Mouse (Mus musculus): ENCODE measurements around the gene Ncl.

GRCm38 (mm10) chr1:86303063-86303872 lies 55.9 kb downstream of the Ncl start:
- TF ChIP-seq CTCF (IDR thresholded peaks at IDR 0.05; ENCODE audit: low read depth, low read length): no peak
- no peak for TF ChIP-seq GATA1 (IDR thresholded peaks at IDR 0.05; ENCODE audit: borderline replicate concordance, low read length)
- no peak for TF ChIP-seq TAL1 (conservative IDR thresholded peaks at IDR 0.05; ENCODE audit: low read depth, low read length)
- TF ChIP-seq POLR2AphosphoS5 (IDR thresholded peaks at IDR 0.05; ENCODE audit: insufficient replicate concordance, low read depth, low read length): no peak

Measured in G1E (cell line).